Mouse (Mus musculus) myocyte (in vitro differentiated cells): ENCODE measurements around the gene Lenep. TPM values are rescaled to one million over a fixed set of nuclear protein-coding genes. Genes with fewer than 3 reads are reported as not detected.

Experiments
- H3K27me3 ChIP-seq: one replicate; pipeline ENCODE4 v1.6.1; 2011; ENCODE audit not compliant: control insufficient read depth, insufficient read depth, insufficient read length
- H3K36me3 ChIP-seq: one replicate; pipeline ENCODE4 v1.6.1; 2011; ENCODE audit not compliant: control insufficient read depth, insufficient read depth
- H3K4me2 ChIP-seq: one replicate; pipeline ENCODE4 v1.6.1; 2011; ENCODE audit warnings: low read depth, control low read depth
- H3K4me3 ChIP-seq: one replicate; pipeline ENCODE4 v1.5.1; 2011; ENCODE audit warnings: mild to moderate bottlenecking, control low read depth, moderate library complexity
- H3K79me2 ChIP-seq: one replicate; pipeline ENCODE4 v1.6.1; 2011; ENCODE audit not compliant: control insufficient read depth, insufficient read depth
- H3ac ChIP-seq: one replicate; pipeline ENCODE4 v1.6.1; 2011; ENCODE audit not compliant: control insufficient read depth, insufficient read length
- CEBPB ChIP-seq: IDR thresholded peaks from 2 replicates; pipeline ENCODE4 v1.6.1; 2011; ENCODE audit warnings: mild to moderate bottlenecking, moderate library complexity; ENCODE audit not compliant: poor library complexity, insufficient read depth, severe bottlenecking
- E2F4 ChIP-seq: IDR thresholded peaks from one replicate; pipeline ENCODE4 v1.6.1; 2011; ENCODE audit warnings: mild to moderate bottlenecking, control low read depth, moderate library complexity; ENCODE audit not compliant: insufficient read depth
- MAX ChIP-seq: IDR thresholded peaks from one replicate; pipeline ENCODE4 v1.6.1; 2011; ENCODE audit warnings: low read depth, mild to moderate bottlenecking, control low read depth
- MYOD1 ChIP-seq, 3 experiments: IDR thresholded peaks; one replicate each; pipeline ENCODE4 v1.6.1; 2011; ENCODE audit warnings: control low read depth in 2 of 3, low read depth in 2 of 3, mild to moderate bottlenecking in 2 of 3, moderate library complexity in 1 of 3; ENCODE audit not compliant: insufficient read length in 2 of 3, control insufficient read depth in 1 of 3
- MYOG ChIP-seq, 3 experiments: IDR thresholded peaks; one replicate each; pipeline ENCODE4 v1.6.1; 2011; ENCODE audit warnings: control low read depth in 2 of 3, low read depth in 2 of 3, mild to moderate bottlenecking in 2 of 3; ENCODE audit not compliant: insufficient read length in 2 of 3, control insufficient read depth in 1 of 3, insufficient read depth in 1 of 3
- POLR2A ChIP-seq: IDR thresholded peaks from one replicate; pipeline ENCODE4 v1.6.1; 2011; ENCODE audit warnings: low read depth, mild to moderate bottlenecking, control low read depth, moderate library complexity; ENCODE audit not compliant: insufficient read length
- POLR2AphosphoS2 ChIP-seq: IDR thresholded peaks from one replicate; pipeline ENCODE4 v1.6.1; 2011; ENCODE audit warnings: low read depth, control low read depth; ENCODE audit not compliant: insufficient read length
- REST ChIP-seq: IDR thresholded peaks from one replicate; pipeline ENCODE4 v1.6.1; 2011; ENCODE audit warnings: mild to moderate bottlenecking, control low read depth, moderate library complexity; ENCODE audit not compliant: insufficient read depth, insufficient read length
- SRF ChIP-seq: IDR thresholded peaks from one replicate; pipeline ENCODE4 v1.6.1; 2011; ENCODE audit warnings: low read depth; ENCODE audit not compliant: control insufficient read depth, insufficient read length
- TCF12 ChIP-seq: IDR thresholded peaks from one replicate; pipeline ENCODE4 v1.6.1; 2011; ENCODE audit warnings: mild to moderate bottlenecking, control low read depth; ENCODE audit not compliant: poor library complexity, insufficient read depth, severe bottlenecking
- TCF3 ChIP-seq: IDR thresholded peaks from one replicate; pipeline ENCODE4 v1.6.1; 2011; ENCODE audit warnings: low read depth, control low read depth; ENCODE audit not compliant: insufficient read length
- USF1 ChIP-seq: IDR thresholded peaks from one replicate; pipeline ENCODE4 v1.6.1; 2011; ENCODE audit warnings: low read depth, mild to moderate bottlenecking, control low read depth, moderate library complexity
- polyA plus RNA-seq: library from polyadenylated mRNA; unstranded; fragments of >200 nt; fragmentation: generic; extraction: Trizol; gene quantifications from one replicate; pipeline ENCODE4 v1.2.1, GENCODE M21; 2012; ENCODE audit warnings: missing spikeins

Gene Lenep
- polyA plus RNA-seq, 1 experiment: not detected

DNA sequence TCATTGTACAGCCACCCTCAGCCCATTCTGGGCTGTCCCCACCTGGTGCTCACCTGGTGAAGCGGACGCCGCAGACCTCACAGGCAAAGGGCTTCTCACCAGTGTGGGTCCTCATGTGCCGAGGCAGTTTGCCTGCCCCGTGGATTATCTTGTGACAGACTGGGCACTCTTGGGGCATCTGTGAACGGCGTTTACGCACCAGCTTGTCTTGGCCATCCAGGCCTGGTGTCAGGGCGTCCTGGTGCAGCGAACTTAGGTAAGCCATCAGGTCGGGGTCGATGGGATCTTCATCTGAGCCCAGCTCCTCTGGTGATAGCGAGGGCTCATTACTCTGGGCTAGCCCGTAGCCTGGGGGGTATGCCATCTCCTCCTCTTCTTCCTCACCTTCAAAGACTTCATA is 22.3 kb downstream of the Lenep start:
- Histone ChIP-seq H3K36me3 (peaks cover 14% of the 10 kb centered on the region), H3ac (no peak overlapping the region), H3K79me2 (peaks cover 25% of the 10 kb centered on the region), H3K4me3 (no peak overlapping the region), H3K4me2 (no peak overlapping the region), H3K27me3 (no peaks in the 10 kb centered on the region)
- TF ChIP-seq TCF12 (no peak), TCF3 (no peak), MAX (no peak), E2F4 (no peak), POLR2A (no peak)

- Histone ChIP-seq H3K79me2 (peaks cover 19% of the 10 kb centered on the region), H3K36me3 (peaks cover 14% of the 10 kb centered on the region), H3K27me3 (no peaks in the 10 kb centered on the region), H3K4me3 (peak overlapping the region; percentile 7), H3K4me2 (no peak overlapping the region), H3ac (no peak overlapping the region)
- TF ChIP-seq POLR2AphosphoS2 (peak; percentile 53), MYOG (IDR thresholded peaks at IDR 0.05; ENCODE audit: control insufficient read depth in 1 of 3, insufficient read depth in 1 of 3, insufficient read length in 2 of 3, low read depth in 2 of 3) (no peak)
These were observed 23.0 kb downstream of the Lenep start for GRCm38 (mm10) chr3:89379388-89380131.

- H3K27me3 ChIP-seq: no peaks in the 10 kb centered on the region
- peak overlapping the region; percentile 7 for H3K4me3 ChIP-seq
- H3ac ChIP-seq: no peak overlapping the region
- H3K79me2 ChIP-seq: peaks cover 12% of the 10 kb centered on the region
- H3K4me2 ChIP-seq: peak overlapping the region; percentile 73
- peaks cover 10% of the 10 kb centered on the region for H3K36me3 ChIP-seq
- TF ChIP-seq POLR2AphosphoS2 (peak; percentile 20), CEBPB (no peak), E2F4 (no peak), MYOD1 (IDR thresholded peaks at IDR 0.05; ENCODE audit: control insufficient read depth in 1 of 3, insufficient read length in 2 of 3, low read depth in 2 of 3) (peak in 1 of 3 experiments; percentile 42)
These were observed 24.1 kb downstream of the Lenep start for GRCm38 (mm10) chr3:89378394-89379067.

GRCm38 (mm10) chr3:89377831-89378230 is 24.8 kb downstream of the Lenep start:
- Histone ChIP-seq H3K27me3 (no peaks in the 10 kb centered on the region), H3K36me3 (peaks cover 10% of the 10 kb centered on the region), H3K4me3 (peak overlapping the region; percentile 7), H3ac (no peak overlapping the region), H3K4me2 (no peak overlapping the region), H3K79me2 (peaks cover 8% of the 10 kb centered on the region)
- no peak for TF ChIP-seq MYOD1 (IDR thresholded peaks at IDR 0.05; ENCODE audit: control insufficient read depth in 1 of 3, insufficient read length in 2 of 3, low read depth in 2 of 3)

DNA sequence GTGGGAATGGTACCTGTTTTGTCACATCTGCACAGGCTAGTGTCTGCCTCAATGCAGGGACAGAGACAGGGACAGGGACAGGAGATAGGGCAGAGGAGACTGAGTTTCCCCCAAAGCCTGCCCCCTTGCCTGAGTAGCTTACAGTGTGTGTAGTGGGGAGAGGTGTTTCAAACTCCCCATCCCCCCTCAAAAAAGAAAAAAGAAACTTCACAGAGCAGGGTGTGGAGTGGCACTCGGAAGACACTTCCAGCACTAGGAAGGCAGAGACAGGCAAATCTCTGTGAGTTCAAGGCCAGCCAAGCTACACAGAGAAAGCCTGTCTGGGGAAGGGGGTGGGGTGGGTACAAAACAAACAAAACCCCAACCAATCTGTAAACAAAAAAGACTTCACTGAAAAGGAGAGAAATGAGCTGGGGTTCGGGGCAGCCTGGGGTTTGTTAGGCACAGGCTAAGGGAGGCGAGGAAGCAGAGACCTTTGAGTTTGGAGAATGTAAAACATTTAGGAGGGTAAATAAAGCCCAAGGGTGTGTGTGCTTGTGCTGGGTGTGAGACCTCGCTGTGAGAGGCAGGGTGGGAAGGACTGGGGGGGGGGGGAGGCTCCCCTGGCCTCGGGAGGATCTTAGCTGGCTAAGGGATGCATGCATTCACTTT is 28.9 kb downstream of the Lenep start:
- Histone ChIP-seq H3K27me3 (peaks cover 2% of the 10 kb centered on the region), H3K4me2 (no peak overlapping the region), H3K4me3 (no peak overlapping the region), H3K36me3 (no peaks in the 10 kb centered on the region), H3K79me2 (no peaks in the 10 kb centered on the region), H3ac (no peak overlapping the region)
- peak; percentile 57 for TF ChIP-seq POLR2AphosphoS2
- TF ChIP-seq TCF3: no peak
- TF ChIP-seq E2F4: no peak
- no peak for TF ChIP-seq MYOG (IDR thresholded peaks at IDR 0.05; ENCODE audit: control insufficient read depth in 1 of 3, insufficient read depth in 1 of 3, insufficient read length in 2 of 3, low read depth in 2 of 3)

DNA sequence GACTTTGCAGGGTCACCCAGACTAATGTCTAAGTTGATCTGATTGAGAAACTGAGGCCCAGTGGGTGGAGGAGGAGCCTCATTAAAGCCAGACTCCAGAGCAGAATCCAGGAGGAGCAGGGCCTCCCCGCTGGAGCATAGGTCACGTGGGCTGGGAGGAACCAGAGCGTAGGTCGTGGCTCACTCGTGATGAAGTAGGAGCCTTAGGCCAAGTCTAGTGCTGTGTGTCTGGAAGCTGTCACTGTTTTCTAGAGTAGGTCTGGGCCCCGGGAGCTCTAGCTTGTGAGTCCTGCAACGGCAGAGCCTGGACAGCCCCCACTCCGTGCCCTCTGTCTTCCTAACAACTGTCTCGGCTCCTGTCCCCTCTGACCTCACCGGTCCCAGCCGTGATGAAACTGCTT is 35.3 kb downstream of the Lenep start:
- no peak overlapping the region for H3K4me3 ChIP-seq
- H3K27me3 ChIP-seq: peaks cover 42% of the 10 kb centered on the region
- no peaks in the 10 kb centered on the region for H3K79me2 ChIP-seq
- no peak overlapping the region for H3K4me2 ChIP-seq
- no peak overlapping the region for H3ac ChIP-seq
- TF ChIP-seq REST: no peak
- no peak for TF ChIP-seq TCF12
- no peak for TF ChIP-seq MYOD1 (IDR thresholded peaks at IDR 0.05; ENCODE audit: control insufficient read depth in 1 of 3, insufficient read length in 2 of 3, low read depth in 2 of 3)
- TF ChIP-seq E2F4: no peak
- TF ChIP-seq SRF: no peak
- TF ChIP-seq TCF3: no peak
- TF ChIP-seq MYOG (IDR thresholded peaks at IDR 0.05; ENCODE audit: control insufficient read depth in 1 of 3, insufficient read depth in 1 of 3, insufficient read length in 2 of 3, low read depth in 2 of 3): no peak
- TF ChIP-seq MAX: no peak
- TF ChIP-seq USF1: no peak
- no peak for TF ChIP-seq POLR2AphosphoS2
- TF ChIP-seq POLR2A: no peak
- no peak for TF ChIP-seq CEBPB
- no peaks in the 10 kb centered on the region for H3K36me3 ChIP-seq
